Mouse (Mus musculus): ENCODE data around the gene Auts2.

GRCm38 (mm10) chr5:131712441-131712840 is 830.7 kb downstream of the Auts2 start:
- TF ChIP-seq GATA1 (IDR thresholded peaks at IDR 0.05; ENCODE audit: low read length) = no peak
- no peak for TF ChIP-seq TAL1 (IDR thresholded peaks at IDR 0.05; ENCODE audit: low read length)
